ENCODE assay signal across 12 mouse cellular contexts in genomic region chr1:180622389-180622788, GRCm38 (mm10).
"Had no signal": no experiment of that assay in that cellular context is flagged by ENCODE, and none has a peak within 500 bp of the region (broad histone marks: within the 10 kb centered on the region; RNA-seq: fewer than 3 reads in every experiment).

No protein-coding gene starts in this region.

- DNase-seq: lung, adult 18-20 months; lung, postnatal 14 days; lung, postnatal 36 days; right cerebral cortex, postnatal 14 days; thymus, adult 2 months; thymus, postnatal 25 days; thymus, postnatal 4 days had no signal

- H3K4me1 ChIP-seq: lung, embryonic 15.5 days; midbrain, embryonic 13.5 days; midbrain, embryonic 15.5 days; neural tube, embryonic 12.5 days; stomach, embryonic 15.5 days had no signal

- H3K4me3 ChIP-seq: lung, embryonic 15.5 days; midbrain, embryonic 13.5 days; midbrain, embryonic 15.5 days; neural tube, embryonic 12.5 days; stomach, embryonic 15.5 days had no signal
